Mouse (Mus musculus): Measurements from ENCODE around the gene Agmo. TPM values are rescaled to one million over a fixed set of nuclear protein-coding genes. Genes with fewer than 3 reads are reported as not detected.

The Agmo gene
- polyA plus RNA-seq (2015; fragmentation: Nextera tagmentation; extraction: Ambion mirVana), result 1.0 and 1.4 TPM in 2 replicates

DNA sequence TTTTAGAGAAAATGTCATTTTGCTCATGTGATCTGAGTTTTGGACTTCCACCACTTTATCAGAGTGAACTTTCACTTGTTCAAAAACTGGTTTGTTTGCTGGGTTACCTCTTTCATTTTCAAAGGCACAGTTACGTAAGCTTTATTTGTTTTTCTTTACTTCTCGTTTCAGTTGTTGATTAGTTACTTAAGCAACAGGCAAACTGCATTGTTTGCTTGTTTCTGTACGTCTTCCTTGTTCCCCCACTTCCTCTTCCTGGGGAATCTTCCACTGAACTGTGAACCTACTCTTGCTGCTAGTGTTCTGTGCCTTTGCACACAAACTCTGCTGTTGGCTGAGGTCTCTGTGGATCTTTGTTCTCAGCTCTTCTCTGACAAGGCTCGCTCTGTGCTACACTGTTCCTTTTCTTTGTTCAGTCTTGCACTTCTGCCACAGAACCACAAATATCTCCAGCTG lies at the start of gene Agmo:
Agmo (plus strand) TSS at position 76 of the 456 bp plus-strand sequence.
- Histone ChIP-seq H3K27ac (peak within 1 kb of the TSS; percentile 54), H3K4me1 (no peaks in the 10 kb centered on the region)
- 61% methylated on average over 4 of the region's 4 CpGs for WGBS

GRCm38 (mm10) chr12:37231119-37231518 lies 10.3 kb upstream of the Agmo start:
- no peaks in the 10 kb centered on the region for H3K27me3 ChIP-seq
- H3K4me2 ChIP-seq, result no peak overlapping the region
- no peak overlapping the region for H3K27ac ChIP-seq
- ATAC-seq (ENCODE audit: insufficient number of reproducible peaks, low FRiP score, low TSS enrichment, low read depth), result no peak
- H3K9me3 ChIP-seq, result no peaks in the 10 kb centered on the region
- H3K9ac ChIP-seq, result no peak overlapping the region
- H3K4me3 ChIP-seq, result no peak overlapping the region
- no peaks in the 10 kb centered on the region for H3K36me3 ChIP-seq
- no peaks in the 10 kb centered on the region for H3K4me1 ChIP-seq
- 95% methylated on average over 1 of the region's 1 CpGs for WGBS

More for the DNA sequence above, at the start of gene Agmo:
- no peaks in the 10 kb centered on the region for H3K9me3 ChIP-seq
- ATAC-seq (ENCODE audit: insufficient number of reproducible peaks, low FRiP score, low TSS enrichment, low read depth), result no peak
- H3K27me3 ChIP-seq, result no peaks in the 10 kb centered on the region
- no peak within 1 kb of the TSS for H3K9ac ChIP-seq
- H3K36me3 ChIP-seq, result no peaks in the 10 kb centered on the region
- H3K4me3 ChIP-seq, result no peak within 1 kb of the TSS
- 0 out of 2 replicates have a peak within 1 kb of the TSS, but pooled peaks have one; percentile 3 for H3K4me2 ChIP-seq

- 65% methylated on average over 5 of the region's 5 CpGs for WGBS
- no peaks in the 10 kb centered on the region for H3K9me3 ChIP-seq
- no peak for ATAC-seq (ENCODE audit: insufficient number of reproducible peaks, low FRiP score, low TSS enrichment, low read depth)
- H3K27me3 ChIP-seq, result no peaks in the 10 kb centered on the region
- peak overlapping the region; percentile 54; the same call in 1 of the 2 replicates for H3K27ac ChIP-seq
- no peaks in the 10 kb centered on the region for H3K36me3 ChIP-seq
- no peaks in the 10 kb centered on the region for H3K4me1 ChIP-seq
- no peak overlapping the region for H3K4me2 ChIP-seq
- H3K4me3 ChIP-seq, result no peak overlapping the region
- no peak overlapping the region for H3K9ac ChIP-seq
Observed at GRCm38 (mm10) chr12:37240975-37241565, 371 bp upstream of the Agmo start.

- Histone ChIP-seq H3K27me3 (no peaks in the 10 kb centered on the region), H3K36me3 (no peaks in the 10 kb centered on the region), H3K9ac (no peak overlapping the region), H3K4me1 (no peaks in the 10 kb centered on the region), H3K9me3 (no peaks in the 10 kb centered on the region), H3K4me3 (no peak overlapping the region), H3K4me2 (no peak overlapping the region), H3K27ac (no peak overlapping the region)
- no peak for ATAC-seq (ENCODE audit: insufficient number of reproducible peaks, low FRiP score, low TSS enrichment, low read depth)
- WGBS, result 51% methylated on average over 3 of the region's 3 CpGs
Observed at GRCm38 (mm10) chr12:37242484-37242883, 1.0 kb downstream of the Agmo start.

DNA sequence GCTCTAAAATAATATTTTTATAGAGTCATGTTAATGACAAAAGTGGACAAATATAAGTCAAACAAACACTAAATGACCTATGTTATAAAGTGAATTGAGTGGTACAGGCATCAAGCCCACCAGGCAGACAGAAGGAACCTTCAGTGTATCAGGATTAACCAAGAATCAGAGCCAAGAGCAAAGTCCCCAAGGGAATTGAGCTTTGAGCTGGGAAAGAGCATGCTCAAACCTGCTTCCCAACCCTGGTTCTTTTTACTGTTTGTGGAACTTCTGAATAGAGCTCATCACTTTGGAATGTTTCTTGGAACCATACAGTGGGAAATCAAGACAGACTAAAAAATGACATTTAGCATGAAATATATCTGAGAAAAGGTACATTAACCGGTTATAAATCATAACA lies 3.4 kb downstream of the Agmo start:
- 60% methylated on average over 1 of the region's 1 CpGs for WGBS
- Histone ChIP-seq H3K27ac (no peak overlapping the region), H3K9ac (no peak overlapping the region), H3K4me2 (no peak overlapping the region), H3K27me3 (no peaks in the 10 kb centered on the region), H3K4me3 (no peak overlapping the region), H3K36me3 (no peaks in the 10 kb centered on the region), H3K9me3 (no peaks in the 10 kb centered on the region), H3K4me1 (no peaks in the 10 kb centered on the region)
- ATAC-seq (ENCODE audit: insufficient number of reproducible peaks, low FRiP score, low TSS enrichment, low read depth), result no peak

GRCm38 (mm10) chr12:37251688-37252087 lies 10.2 kb downstream of the Agmo start:
- H3K9me3 ChIP-seq, result no peaks in the 10 kb centered on the region
- no peaks in the 10 kb centered on the region for H3K4me1 ChIP-seq
- H3K27ac ChIP-seq, result no peak overlapping the region
- H3K4me2 ChIP-seq, result no peak overlapping the region
- 85% methylated on average over 5 of the region's 5 CpGs for WGBS
- H3K4me3 ChIP-seq, result no peak overlapping the region
- no peak overlapping the region for H3K9ac ChIP-seq
- no peak for ATAC-seq (ENCODE audit: insufficient number of reproducible peaks, low FRiP score, low TSS enrichment, low read depth)
- no peaks in the 10 kb centered on the region for H3K27me3 ChIP-seq
- no peaks in the 10 kb centered on the region for H3K36me3 ChIP-seq

- no peak for ATAC-seq (ENCODE audit: insufficient number of reproducible peaks, low FRiP score, low TSS enrichment, low read depth)
- Histone ChIP-seq H3K9me3 (no peaks in the 10 kb centered on the region), H3K4me2 (no peak overlapping the region), H3K36me3 (no peaks in the 10 kb centered on the region), H3K27me3 (no peaks in the 10 kb centered on the region), H3K27ac (no peak overlapping the region), H3K9ac (no peak overlapping the region), H3K4me1 (no peaks in the 10 kb centered on the region), H3K4me3 (no peak overlapping the region)
- WGBS, result 45% methylated on average over 2 of the region's 2 CpGs
Observed at GRCm38 (mm10) chr12:37257099-37257498, 15.7 kb downstream of the Agmo start.

- Histone ChIP-seq H3K4me3 (no peak overlapping the region), H3K4me2 (no peak overlapping the region), H3K4me1 (no peaks in the 10 kb centered on the region), H3K9ac (no peak overlapping the region), H3K36me3 (no peaks in the 10 kb centered on the region), H3K27me3 (no peaks in the 10 kb centered on the region), H3K9me3 (no peaks in the 10 kb centered on the region), H3K27ac (no peak overlapping the region)
- no peak for ATAC-seq (ENCODE audit: insufficient number of reproducible peaks, low FRiP score, low TSS enrichment, low read depth)
Observed at GRCm38 (mm10) chr12:37259771-37260528, 18.5 kb downstream of the Agmo start.

DNA sequence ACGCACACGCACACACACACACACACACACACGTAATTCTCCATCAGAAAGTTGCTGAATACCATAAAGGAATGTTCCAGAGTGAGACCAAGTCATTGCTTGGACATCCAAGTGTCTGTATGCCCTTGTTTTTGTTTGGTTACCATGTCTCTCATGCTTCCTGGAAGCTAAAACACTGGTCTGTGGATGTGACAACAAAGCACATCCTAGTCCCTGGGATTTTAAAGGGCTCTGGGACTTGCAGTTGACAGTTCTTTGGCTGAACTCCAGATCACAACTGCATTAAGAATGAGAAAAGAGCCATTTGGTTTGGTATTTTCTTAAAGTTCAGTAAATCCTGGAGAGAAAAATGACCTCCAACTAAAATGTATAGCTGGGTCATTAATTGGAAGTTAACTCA lies 22.2 kb downstream of the Agmo start:
- H3K9ac ChIP-seq, result no peak overlapping the region
- H3K27me3 ChIP-seq, result no peaks in the 10 kb centered on the region
- H3K9me3 ChIP-seq, result no peaks in the 10 kb centered on the region
- no peaks in the 10 kb centered on the region for H3K36me3 ChIP-seq
- H3K4me1 ChIP-seq, result no peaks in the 10 kb centered on the region
- H3K27ac ChIP-seq, result no peak overlapping the region
- no peak overlapping the region for H3K4me2 ChIP-seq
- ATAC-seq (ENCODE audit: insufficient number of reproducible peaks, low FRiP score, low TSS enrichment, low read depth), result no peak
- no peak overlapping the region for H3K4me3 ChIP-seq
- 74% methylated on average over 3 of the region's 3 CpGs for WGBS

- H3K27ac ChIP-seq, result no peak overlapping the region
- WGBS, result 57% methylated on average over 6 of the region's 6 CpGs
- ATAC-seq (ENCODE audit: insufficient number of reproducible peaks, low FRiP score, low TSS enrichment, low read depth), result no peak
- no peaks in the 10 kb centered on the region for H3K4me1 ChIP-seq
- no peak overlapping the region for H3K4me3 ChIP-seq
- H3K27me3 ChIP-seq, result no peaks in the 10 kb centered on the region
- no peak overlapping the region for H3K4me2 ChIP-seq
- H3K36me3 ChIP-seq, result no peaks in the 10 kb centered on the region
- no peaks in the 10 kb centered on the region for H3K9me3 ChIP-seq
- H3K9ac ChIP-seq, result no peak overlapping the region
Observed at GRCm38 (mm10) chr12:37268636-37269152, 27.3 kb downstream of the Agmo start.

- Histone ChIP-seq H3K27me3 (no peaks in the 10 kb centered on the region), H3K4me1 (no peaks in the 10 kb centered on the region), H3K36me3 (no peaks in the 10 kb centered on the region), H3K9me3 (no peaks in the 10 kb centered on the region), H3K4me3 (no peak overlapping the region), H3K9ac (no peak overlapping the region), H3K4me2 (no peak overlapping the region), H3K27ac (no peak overlapping the region)
- 30% methylated on average over 3 of the region's 3 CpGs for WGBS
- no peak for ATAC-seq (ENCODE audit: insufficient number of reproducible peaks, low FRiP score, low TSS enrichment, low read depth)
Observed at GRCm38 (mm10) chr12:37272660-37273059, 31.2 kb downstream of the Agmo start.

GRCm38 (mm10) chr12:37273964-37274657 lies 32.7 kb downstream of the Agmo start:
- no peak overlapping the region for H3K4me3 ChIP-seq
- H3K4me2 ChIP-seq, result no peak overlapping the region
- H3K27me3 ChIP-seq, result no peaks in the 10 kb centered on the region
- no peaks in the 10 kb centered on the region for H3K36me3 ChIP-seq
- H3K9ac ChIP-seq, result no peak overlapping the region
- no peak overlapping the region for H3K27ac ChIP-seq
- H3K9me3 ChIP-seq, result no peaks in the 10 kb centered on the region
- ATAC-seq (ENCODE audit: insufficient number of reproducible peaks, low FRiP score, low TSS enrichment, low read depth), result no peak
- no peaks in the 10 kb centered on the region for H3K4me1 ChIP-seq
- 83% methylated on average over 5 of the region's 5 CpGs for WGBS

All from limb, embryonic 15.5 days (tissue).